Mouse (Mus musculus): Measurements from ENCODE around the gene Myo9b.
A peak's percentile ranks its signal among the peaks of the same experiment; 100 is the strongest.

Gene Myo9b

DNA sequence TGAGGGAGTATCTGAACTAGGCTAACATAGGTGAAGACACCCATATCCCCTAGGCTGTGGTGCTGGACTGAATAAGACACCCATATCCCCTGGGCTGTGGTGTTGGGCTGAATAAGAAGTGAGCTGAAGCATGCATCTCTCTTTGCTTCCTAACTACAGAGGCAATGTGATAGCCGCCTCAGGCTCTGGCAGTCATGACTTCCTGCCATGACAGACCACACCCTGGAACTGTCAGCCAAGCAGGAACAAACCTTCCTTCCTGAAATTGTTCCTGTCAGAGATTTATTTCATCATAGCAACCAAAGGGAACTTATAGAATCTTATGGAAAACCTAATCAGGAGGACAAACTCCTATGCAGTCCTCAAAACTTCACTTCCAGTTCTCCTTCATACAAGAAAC lies 115.8 kb downstream of the Myo9b start:
- peak in 1 of 2 experiments; percentile 58 for DNase-seq

DNA sequence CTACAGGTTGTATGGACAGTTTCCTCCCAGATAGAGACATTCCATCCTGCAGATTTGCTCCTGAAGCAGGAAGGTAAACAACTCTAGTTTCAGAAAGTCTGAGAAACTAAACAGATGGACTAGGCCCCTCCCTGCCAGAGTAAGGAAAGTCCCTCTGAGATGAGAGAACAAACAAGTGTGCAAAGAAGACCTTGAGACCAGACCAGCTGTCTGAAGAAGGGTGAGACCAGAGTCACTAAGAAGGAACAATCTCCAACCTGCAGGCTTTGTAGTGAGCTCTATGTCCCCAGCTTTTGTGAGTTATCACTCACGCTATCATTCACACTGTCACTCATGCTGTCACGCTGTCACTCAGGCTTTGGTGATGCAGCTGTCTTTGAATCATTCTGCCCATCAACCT lies 119.2 kb downstream of the Myo9b start:
- no peak for DNase-seq

DNA sequence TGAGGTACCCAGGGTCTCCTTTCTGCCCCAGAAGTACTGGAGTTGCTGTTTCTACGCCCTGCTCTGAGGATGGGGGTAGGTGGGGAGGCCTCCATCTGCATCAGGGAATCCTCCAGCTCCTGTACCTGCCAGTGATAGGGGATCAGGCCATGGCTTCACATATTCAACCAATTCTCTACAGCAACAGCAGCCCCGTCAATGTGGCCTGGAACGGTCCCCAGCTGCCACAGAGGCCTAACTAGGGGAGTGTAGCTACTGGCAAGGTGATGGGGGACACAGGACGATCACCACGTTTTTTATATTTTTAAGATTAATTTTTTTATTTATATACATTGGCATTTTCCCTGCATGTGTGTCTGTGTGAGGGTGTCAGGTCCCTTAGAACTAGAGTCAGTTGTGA lies 119.9 kb downstream of the Myo9b start:
- DNase-seq, result peak in 1 of 2 experiments; percentile 22

DNA sequence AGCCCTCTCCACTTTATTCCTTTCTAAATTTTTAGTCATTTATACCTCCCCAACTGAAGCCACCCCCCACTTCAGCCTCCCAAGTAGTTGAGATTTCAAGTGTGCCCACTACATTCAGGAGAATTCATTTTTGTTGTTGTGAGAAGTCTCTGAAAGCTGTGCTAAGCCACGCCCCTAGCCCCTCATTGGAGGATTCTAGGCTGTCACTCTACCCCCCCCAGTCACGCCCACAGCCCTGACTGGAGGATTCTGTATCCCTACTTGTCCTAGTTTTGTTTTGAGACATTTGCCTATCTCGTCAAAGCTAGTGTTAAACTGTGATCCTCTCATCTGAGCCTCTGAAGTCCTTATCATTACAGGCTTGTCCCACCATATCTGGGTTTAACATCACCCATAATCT lies 120.4 kb downstream of the Myo9b start:
- peak; percentile 70 to 71 for DNase-seq

- DNase-seq, result peak in 1 of 2 experiments; percentile 33
Measured at GRCm38 (mm10) chr8:71394481-71394880, 122.0 kb downstream of the Myo9b start.

DNA sequence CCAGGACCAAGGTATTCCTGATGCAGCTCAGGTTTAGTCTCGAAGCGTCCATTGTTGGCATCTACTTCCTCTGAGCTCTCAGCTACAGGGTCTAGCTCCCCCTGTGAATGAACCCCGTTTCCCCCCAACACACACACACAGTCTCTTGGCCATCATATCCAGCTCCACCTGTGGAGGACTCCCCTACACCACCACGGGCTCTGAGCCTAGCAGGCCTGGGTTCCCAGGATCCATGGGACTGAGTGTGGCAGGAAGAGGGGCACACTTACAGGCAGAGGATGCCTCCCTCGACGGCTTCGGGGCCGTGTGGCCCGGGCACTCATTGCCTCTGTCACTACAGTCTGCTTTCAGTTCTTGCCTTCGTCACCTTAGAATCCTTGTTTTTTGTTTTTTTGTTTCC lies 122.6 kb downstream of the Myo9b start:
- peak in 1 of 2 experiments; percentile 40 for DNase-seq

DNA sequence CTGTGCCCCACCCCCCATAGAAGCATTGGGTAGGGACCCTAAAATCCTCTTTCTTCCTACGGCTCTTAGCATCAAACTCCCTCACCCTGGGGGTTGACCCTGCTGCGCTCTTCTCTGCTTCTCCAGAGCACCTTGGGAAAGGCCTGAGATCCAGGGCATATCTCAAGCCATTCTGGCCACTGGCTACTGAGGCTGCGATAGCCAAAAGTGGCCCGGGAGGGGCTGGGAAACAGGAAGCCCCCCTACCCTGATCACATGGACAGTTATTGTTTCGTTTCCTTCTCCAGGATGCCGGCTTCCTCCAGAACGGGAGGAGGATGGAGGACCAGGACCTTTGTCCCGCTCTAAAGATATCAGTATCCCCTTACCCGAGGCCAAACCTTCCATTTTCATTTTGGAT lies 123.1 kb downstream of the Myo9b start, which contains the start of gene Ushbp1:
Gene Ushbp1, minus strand, starts transcription at position 174 of the 400 bp plus-strand sequence.
- DNase-seq, result peak; percentile 66 to 78

- DNase-seq, result peak; percentile 96 to 98
Measured at GRCm38 (mm10) chr8:71396639-71397305, 124.3 kb downstream of the Myo9b start, which contains the start of gene Babam1. Gene Babam1 (plus strand): TSS chr8:71396861.

- DNase-seq, result peak in 1 of 2 experiments; percentile 43
Measured at GRCm38 (mm10) chr8:71397701-71398100, 125.2 kb downstream of the Myo9b start.

GRCm38 (mm10) chr8:71400826-71401225 lies 128.3 kb downstream of the Myo9b start:
- DNase-seq, result peak in 1 of 2 experiments; percentile 17

DNA sequence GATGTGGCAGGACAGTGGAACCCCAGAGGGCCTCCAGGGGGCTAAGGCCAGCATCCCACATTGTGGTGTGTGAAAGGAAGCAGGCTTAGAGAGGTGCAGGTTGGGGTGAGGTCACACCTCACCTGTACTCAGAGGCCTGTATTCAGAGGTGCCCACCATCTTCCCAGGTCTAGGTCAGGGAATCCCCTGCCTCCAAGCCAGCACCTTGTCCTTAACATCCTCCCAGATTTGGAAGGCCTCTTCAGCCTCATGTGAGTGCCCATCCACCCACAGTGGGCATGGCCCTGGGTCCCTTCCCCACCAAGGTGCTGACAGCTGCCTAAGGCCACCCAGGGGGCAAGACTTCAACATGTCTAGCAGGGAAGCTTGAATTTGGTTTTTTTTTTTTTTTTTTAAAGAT lies 128.9 kb downstream of the Myo9b start:
- DNase-seq, result no peak

GRCm38 (mm10) chr8:71402446-71402964 lies 130.0 kb downstream of the Myo9b start:
- no peak for DNase-seq

DNA sequence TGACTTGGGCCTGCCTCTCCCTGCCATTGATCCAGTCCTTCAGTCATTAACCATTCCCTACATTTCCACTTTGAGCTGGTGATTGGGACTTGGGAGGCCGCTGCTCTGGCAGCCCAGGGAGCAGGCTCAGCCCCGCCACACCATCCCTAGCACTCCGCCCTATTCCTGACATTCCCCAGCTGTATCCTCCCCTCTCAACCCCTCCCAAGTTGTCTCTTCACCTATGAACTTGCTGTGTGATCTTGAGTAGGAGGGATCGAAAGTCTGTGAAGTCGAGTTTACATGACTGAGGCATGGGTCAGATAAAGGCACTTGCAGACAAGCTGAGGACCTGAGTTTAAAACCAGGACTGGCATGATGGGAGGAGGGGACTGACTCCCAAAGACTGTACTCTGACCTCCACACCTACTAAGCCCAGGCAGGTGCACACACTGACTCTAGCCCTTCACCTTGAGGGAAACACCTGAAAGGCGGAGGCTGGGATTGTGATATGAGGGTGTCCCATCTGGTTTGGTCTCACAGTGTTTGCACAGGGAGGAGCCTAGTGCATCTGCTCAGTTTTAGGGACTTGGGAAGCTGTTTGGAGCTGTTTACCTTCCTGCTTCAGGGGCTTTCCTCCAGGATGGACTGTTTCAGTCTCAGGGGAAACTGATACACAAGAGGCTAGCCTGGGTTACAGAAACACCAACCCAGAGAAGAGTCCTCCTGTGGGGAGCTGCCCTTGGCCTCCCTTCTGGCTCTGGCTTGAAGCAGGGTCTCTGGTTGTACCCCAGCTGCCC lies 130.8 kb downstream of the Myo9b start:
- no peak for DNase-seq

GRCm38 (mm10) chr8:71404011-71404410 lies 131.5 kb downstream of the Myo9b start:
- DNase-seq, result no peak

DNA sequence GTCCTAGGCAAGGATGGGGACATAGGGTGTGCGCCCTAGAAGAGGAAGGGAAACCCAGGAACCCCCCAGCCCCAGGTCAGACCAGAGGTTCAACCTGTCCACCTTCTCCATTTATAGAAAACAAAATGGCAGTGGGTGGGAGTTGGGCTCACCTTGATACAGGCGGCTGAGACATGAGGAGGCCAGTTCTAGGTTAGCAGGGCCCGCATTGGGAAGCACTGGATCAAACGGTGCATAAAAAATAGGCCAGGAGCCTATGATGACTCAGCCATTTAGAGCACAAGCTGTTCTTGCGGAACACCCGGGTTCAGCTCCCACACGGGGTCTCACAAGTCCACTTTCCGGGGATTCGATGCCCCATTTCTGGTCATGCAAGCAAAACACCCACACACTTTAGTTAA lies 132.4 kb downstream of the Myo9b start:
- DNase-seq, result peak; percentile 39 to 76

DNA sequence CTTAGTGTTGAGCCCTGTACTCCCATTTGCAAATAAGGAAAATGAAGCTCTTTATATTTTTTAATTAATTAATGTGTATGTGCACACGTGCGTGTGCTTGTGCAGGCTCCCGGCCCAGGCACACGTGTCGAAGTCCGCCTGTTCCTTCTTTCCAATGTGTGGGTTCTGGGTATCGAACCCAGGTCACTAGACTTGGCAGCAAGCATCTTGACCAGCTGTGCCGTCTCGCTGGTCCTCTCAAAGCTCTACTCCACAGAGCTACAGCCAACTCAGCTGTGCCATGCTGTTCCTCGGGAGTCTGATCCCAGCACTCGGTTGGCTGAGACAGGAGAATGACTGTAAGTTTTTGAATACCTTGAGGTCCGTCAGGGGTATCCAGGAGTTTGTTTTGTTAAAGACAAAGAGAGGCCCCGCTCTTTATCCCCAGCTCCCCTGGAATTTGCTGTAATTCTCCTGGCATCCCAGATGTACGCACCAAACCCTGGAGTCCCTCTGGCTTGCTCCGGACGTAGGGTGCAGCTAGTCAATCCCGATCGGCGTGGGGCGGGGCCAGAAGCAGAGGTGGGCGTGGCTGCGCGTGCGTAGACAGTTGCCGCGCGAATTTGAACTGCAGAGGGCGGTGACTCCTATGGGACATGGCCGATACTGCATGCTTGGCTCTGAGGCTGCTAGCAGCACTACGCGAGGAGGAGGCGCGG lies 133.0 kb downstream of the Myo9b start, which contains the start of gene Ankle1:
Gene Ankle1, plus strand, starts transcription at position 610 of the 698 bp plus-strand sequence.
- peak; percentile 94 to 97 for DNase-seq

DNA sequence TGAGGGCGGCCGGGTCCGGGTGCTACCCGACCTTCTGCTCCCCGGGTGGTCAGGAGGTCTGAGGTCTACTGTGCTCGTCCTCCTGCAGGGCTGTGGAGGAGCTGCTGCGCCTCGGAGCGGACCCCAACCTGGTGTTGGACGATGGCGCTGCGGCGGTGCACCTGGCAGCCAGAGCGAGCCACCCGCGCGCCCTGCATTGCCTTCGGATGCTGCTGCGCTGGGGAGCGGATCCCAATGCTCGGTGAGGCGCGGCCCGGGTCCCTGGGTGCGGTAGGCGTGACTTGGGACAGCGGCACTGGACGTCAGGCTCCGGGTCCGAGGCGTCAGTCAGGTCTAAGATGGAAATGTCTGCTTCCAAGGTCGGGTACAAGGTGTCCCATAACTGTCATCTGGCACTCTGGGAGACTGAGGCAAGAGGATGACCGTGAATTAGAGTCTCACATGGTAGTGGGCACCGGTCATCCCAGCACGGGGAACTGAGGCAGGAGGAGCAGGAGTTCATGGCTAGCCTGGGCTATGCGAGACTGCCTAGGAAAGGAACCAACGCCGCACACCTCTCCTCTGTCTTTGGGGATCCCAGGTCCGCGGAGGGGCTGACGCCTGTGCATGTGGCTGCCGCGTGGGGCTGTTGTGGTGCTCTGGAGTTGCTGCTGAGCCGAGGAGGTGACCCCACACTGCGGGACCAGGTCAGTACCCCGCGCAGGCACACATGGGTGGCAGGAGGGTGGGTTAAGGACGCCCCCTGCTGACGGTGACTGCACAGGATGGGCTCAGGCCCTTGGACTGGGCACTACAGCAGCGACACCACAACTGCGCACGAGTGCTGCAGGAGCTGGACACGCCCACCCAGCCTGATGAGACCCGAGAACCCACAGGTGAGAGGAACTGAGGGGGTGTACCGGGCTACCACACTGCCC lies 133.8 kb downstream of the Myo9b start:
- peak; percentile 84 to 85 for DNase-seq

GRCm38 (mm10) chr8:71407441-71407840 lies 134.9 kb downstream of the Myo9b start:
- DNase-seq, result no peak

GRCm38 (mm10) chr8:71408231-71408630 lies 135.7 kb downstream of the Myo9b start:
- no peak for DNase-seq
